10 mouse cellular contexts compared by ENCODE assay signal in the genomic region with DNA sequence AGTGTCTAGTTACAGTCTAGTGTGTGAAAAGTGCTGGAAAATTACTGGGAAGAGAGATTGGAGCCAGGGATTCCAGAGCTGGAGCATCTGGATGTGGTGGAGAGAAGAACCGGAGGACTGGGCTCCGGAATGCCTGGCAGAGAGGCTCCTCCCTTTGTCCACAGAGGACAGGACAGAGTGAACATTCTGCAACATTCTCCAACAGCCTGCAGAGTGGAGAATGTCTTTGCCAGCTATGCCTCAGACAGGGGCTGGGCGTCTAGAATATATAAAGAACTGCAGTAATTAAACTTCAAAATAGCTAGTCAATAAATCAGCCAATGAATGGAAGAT. TPM values are rescaled to one million over a fixed set of nuclear protein-coding genes. Genes with fewer than 3 reads are reported as not detected.
A peak's percentile ranks its signal among the peaks of the same experiment; 100 is the strongest.
DNase-seq lines count a peak whose midpoint lies in the region; ATAC-seq lines count a peak whose summit lies in the region.
"Had no signal": no experiment of that assay in that cellular context is flagged by ENCODE, and none has a peak within 500 bp of the region (broad histone marks: within the 10 kb centered on the region; RNA-seq: fewer than 3 reads in every experiment).

No protein-coding gene starts in this region.

- H3K9me3 ChIP-seq in heart, embryonic 15.5 days (replicated peaks) = no peaks in the 10 kb centered on the region
- H3K9me3 ChIP-seq in hindbrain, embryonic 15.5 days = no peaks in the 10 kb centered on the region
- H3K9me3 ChIP-seq in limb, embryonic 15.5 days = no peaks in the 10 kb centered on the region

- WGBS in heart, embryonic 15.5 days = 41% methylated on average over 3 of the region's 3 CpGs
- WGBS in hindbrain, embryonic 15.5 days = 52% methylated on average over 3 of the region's 3 CpGs
- WGBS in limb, embryonic 15.5 days = 37% methylated on average over 3 of the region's 3 CpGs

- ATAC-seq in heart, embryonic 15.5 days (replicated peaks; ENCODE audit: insufficient number of reproducible peaks, insufficient read depth, low FRiP score, low read depth) = no peak
- 0 out of 2 replicates have a peak, but pooled peaks have one; percentile 7 for ATAC-seq in hindbrain, embryonic 15.5 days (ENCODE audit: low FRiP score, low read depth)
- ATAC-seq in limb, embryonic 15.5 days (ENCODE audit: insufficient number of reproducible peaks, low FRiP score, low TSS enrichment, low read depth) = no peak
- ATAC-seq in megakaryocyte, adult 5-6 weeks (ENCODE audit: poor library complexity, severe bottlenecking) = no peak

- H3K27me3 ChIP-seq in heart, embryonic 15.5 days = no peaks in the 10 kb centered on the region
- H3K27me3 ChIP-seq in hindbrain, embryonic 15.5 days = no peaks in the 10 kb centered on the region
- H3K27me3 ChIP-seq in limb, embryonic 15.5 days = no peaks in the 10 kb centered on the region

- H3K4me3 ChIP-seq in heart, embryonic 15.5 days = no peak overlapping the region
- peak overlapping the region; percentile 83 for H3K4me3 ChIP-seq in hindbrain, embryonic 15.5 days
- peak overlapping the region; percentile 66 for H3K4me3 ChIP-seq in limb, embryonic 15.5 days

- peak overlapping the region; percentile 100 for H3K4me2 ChIP-seq in heart, embryonic 15.5 days
- H3K4me2 ChIP-seq in hindbrain, embryonic 15.5 days = peak overlapping the region; percentile 86
- H3K4me2 ChIP-seq in limb, embryonic 15.5 days = peak overlapping the region; percentile 99

- no peak overlapping the region for H3K27ac ChIP-seq in heart, embryonic 15.5 days
- H3K27ac ChIP-seq in hindbrain, embryonic 15.5 days (replicated peaks) = peak overlapping the region; percentile 88
- H3K27ac ChIP-seq in limb, embryonic 15.5 days = no peak overlapping the region

- DNase-seq in heart, adult 11 months = no peak
- DNase-seq in Muller cell, postnatal 12 days (ENCODE audit: inconsistent ontology term) = peak; percentile 32
- DNase-seq in T-cell, adult 2 months (ENCODE audit: low spot score) = no peak
- no peak for DNase-seq in cerebellum, adult 9-10 months

- H3K36me3 ChIP-seq in heart, embryonic 15.5 days = no peaks in the 10 kb centered on the region
- H3K36me3 ChIP-seq in hindbrain, embryonic 15.5 days = no peaks in the 10 kb centered on the region
- H3K36me3 ChIP-seq in limb, embryonic 15.5 days = no peaks in the 10 kb centered on the region

- peaks cover 7% of the 10 kb centered on the region for H3K4me1 ChIP-seq in heart, embryonic 15.5 days (replicated peaks)
- peaks cover 11% of the 10 kb centered on the region for H3K4me1 ChIP-seq in hindbrain, embryonic 15.5 days (replicated peaks)
- peaks cover 8% of the 10 kb centered on the region for H3K4me1 ChIP-seq in limb, embryonic 15.5 days

- no peak overlapping the region for H3K9ac ChIP-seq in heart, embryonic 15.5 days
- peak overlapping the region; percentile 89 for H3K9ac ChIP-seq in hindbrain, embryonic 15.5 days
- no peak overlapping the region for H3K9ac ChIP-seq in limb, embryonic 15.5 days

RNA-seq across cellular contexts. Expression of gene Gm4952, which starts 2.7 kb away (rescaled TPM):
- 0.10 and 0.15 TPM in 2 replicates for polyA plus RNA-seq in heart, embryonic 15.5 days (2015; fragmentation: Nextera tagmentation; extraction: Ambion mirVana)
- polyA plus RNA-seq in hindbrain, embryonic 15.5 days (2015; fragmentation: Nextera tagmentation; extraction: Ambion mirVana) = 0.10 and 0.31 TPM in 2 replicates
- 0.10 TPM in 1 of 2 replicates, not detected in the other for polyA plus RNA-seq in limb, embryonic 15.5 days (2015; fragmentation: Nextera tagmentation; extraction: Ambion mirVana)
- total RNA-seq in megakaryocyte, adult 5-6 weeks (2015) = not detected in 2 replicates
- not detected in 2 replicates for total RNA-seq in megakaryocyte, adult 5-6 weeks (2017)
- total RNA-seq: ES-E14; heart, adult 8-10 months had no signal

RNA-seq across cellular contexts. Expression of gene Glyat, which starts 36.1 kb away (rescaled TPM):
- polyA plus RNA-seq in heart, embryonic 15.5 days (2015; fragmentation: Nextera tagmentation; extraction: Ambion mirVana) = not detected in 2 replicates
- polyA plus RNA-seq in hindbrain, embryonic 15.5 days (2015; fragmentation: Nextera tagmentation; extraction: Ambion mirVana) = not detected in 2 replicates
- polyA plus RNA-seq in limb, embryonic 15.5 days (2015; fragmentation: Nextera tagmentation; extraction: Ambion mirVana) = not detected in 2 replicates
- not detected in 2 replicates for total RNA-seq in megakaryocyte, adult 5-6 weeks (2015)
- not detected in 2 replicates for total RNA-seq in megakaryocyte, adult 5-6 weeks (2017)
- total RNA-seq: heart, adult 8-10 months had no signal

RNA-seq across cellular contexts. Expression of gene Fam111a, which starts 51.5 kb away (rescaled TPM):
- polyA plus RNA-seq in heart, embryonic 15.5 days (2015; fragmentation: Nextera tagmentation; extraction: Ambion mirVana) = 16.6 and 17.3 TPM in 2 replicates
- 6.6 and 7.9 TPM in 2 replicates for polyA plus RNA-seq in hindbrain, embryonic 15.5 days (2015; fragmentation: Nextera tagmentation; extraction: Ambion mirVana)
- 24.0 and 25.5 TPM in 2 replicates for polyA plus RNA-seq in limb, embryonic 15.5 days (2015; fragmentation: Nextera tagmentation; extraction: Ambion mirVana)
- total RNA-seq in megakaryocyte, adult 5-6 weeks (2015) = 308 and 344 TPM in 2 replicates
- 409 TPM in 2 replicates for total RNA-seq in megakaryocyte, adult 5-6 weeks (2017)
